Mouse (Mus musculus) forebrain, embryonic 11.5 days (tissue): Measurements from ENCODE around the gene Adam30. TPM values are rescaled to one million over a fixed set of nuclear protein-coding genes. Genes with fewer than 3 reads are reported as not detected.

Experiments used
- ATAC-seq: fragments of 200-750 bp; cut with Nextera tagmentation; replicated peaks from 2 replicates; pipeline ENCODE4 v1.8.0; 2017; ENCODE audit warnings: moderate TSS enrichment; ENCODE audit not compliant: low FRiP score
- DNase-seq: peaks from one replicate; pipeline ENCODE4 v3.0.0-alpha.2; 2017; ENCODE audit warnings: low spot score
- H3K27ac ChIP-seq: fragments of 300-500 bp; sonication (generic); 2 replicates; pipeline ENCODE4 v1.5.1; 2014; ENCODE audit warnings: low read depth, low read length
- H3K27me3 ChIP-seq: fragments of 300-500 bp; sonication (generic); 2 replicates; pipeline ENCODE4 v1.6.1; 2014; ENCODE audit warnings: mild to moderate bottlenecking, low read length, mixed read lengths; ENCODE audit not compliant: control insufficient read depth, insufficient read depth
- H3K36me3 ChIP-seq: fragments of 300-500 bp; sonication (generic); 2 replicates; pipeline ENCODE4 v1.6.1; 2014; ENCODE audit warnings: mild to moderate bottlenecking, low read length, moderate library complexity, mixed read lengths; ENCODE audit not compliant: control insufficient read depth, insufficient read depth
- H3K4me1 ChIP-seq: fragments of 300-500 bp; sonication (generic); replicated peaks from 2 replicates; pipeline ENCODE4 v1.6.1; 2014; ENCODE audit warnings: low read length, mixed read lengths; ENCODE audit not compliant: control insufficient read depth, insufficient read depth
- H3K4me2 ChIP-seq: fragments of 300-500 bp; sonication (generic); 2 replicates; pipeline ENCODE4 v1.6.1; 2014; ENCODE audit warnings: low read depth, mild to moderate bottlenecking, low read length, moderate library complexity, mixed read lengths; ENCODE audit not compliant: severe bottlenecking
- H3K4me3 ChIP-seq: fragments of 300-500 bp; sonication (generic); 2 replicates; pipeline ENCODE4 v1.5.1; 2014; ENCODE audit warnings: low read depth, low read length
- H3K9ac ChIP-seq: fragments of 300-500 bp; sonication (generic); 2 replicates; pipeline ENCODE4 v1.6.1; 2014; ENCODE audit warnings: low read length
- H3K9me3 ChIP-seq: fragments of 300-500 bp; sonication (generic); 2 replicates; pipeline ENCODE4 v1.6.1; 2016; ENCODE audit warnings: low read length, mixed read lengths; ENCODE audit not compliant: control insufficient read depth
- WGBS: fragments of 180-500 bp; shearing (Covaris S2); extraction: QIAGEN DNeasy Blood & Tissue Kit; methylation state at CpG from one replicate; pipeline ENCODE4 v1.1.7; 2014; 5-methylcytosine and 5-hydroxymethylcytosine counted together
- polyA plus RNA-seq: library from polyadenylated mRNA; unstranded; fragments of >200 nt; fragmentation: Nextera tagmentation; extraction: Ambion mirVana; gene quantifications from 2 replicates; pipeline ENCODE4 v1.2.1, GENCODE M21; 2014

Adam30 gene
- polyA plus RNA-seq, 1 experiment from 2014 or later, result not detected

GRCm38 (mm10) chr3:98157585-98157984 is 2.8 kb upstream of the Adam30 start:
- no peaks in the 10 kb centered on the region for H3K4me1 ChIP-seq
- 68% methylated on average over 2 of the region's 2 CpGs for WGBS
- no peaks in the 10 kb centered on the region for H3K27me3 ChIP-seq
- no peak overlapping the region for H3K27ac ChIP-seq
- no peaks in the 10 kb centered on the region for H3K9me3 ChIP-seq
- H3K36me3 ChIP-seq, result no peaks in the 10 kb centered on the region
- H3K9ac ChIP-seq, result no peak overlapping the region
- H3K4me3 ChIP-seq, result no peak overlapping the region
- DNase-seq (no peak), ATAC-seq (no peak)
- no peak overlapping the region for H3K4me2 ChIP-seq

- DNase-seq (no peak), ATAC-seq (no peak)
- no peaks in the 10 kb centered on the region for H3K9me3 ChIP-seq
- no peaks in the 10 kb centered on the region for H3K27me3 ChIP-seq
- no peak overlapping the region for H3K9ac ChIP-seq
- 73% methylated on average over 4 of the region's 4 CpGs for WGBS
- H3K36me3 ChIP-seq, result no peaks in the 10 kb centered on the region
- H3K4me1 ChIP-seq, result no peaks in the 10 kb centered on the region
- no peak overlapping the region for H3K4me2 ChIP-seq
- no peak overlapping the region for H3K4me3 ChIP-seq
- H3K27ac ChIP-seq, result no peak overlapping the region
These were observed 1.8 kb upstream of the Adam30 start for GRCm38 (mm10) chr3:98158646-98159045.

GRCm38 (mm10) chr3:98159289-98159688 is 1.1 kb upstream of the Adam30 start:
- peak; percentile 55; the same call in 1 of the 2 replicates for ATAC-seq
- WGBS, result 58% methylated on average over 4 of the region's 4 CpGs
- DNase-seq, result peak; percentile 60
- Histone ChIP-seq H3K4me3 (no peak overlapping the region), H3K4me2 (no peak overlapping the region), H3K9ac (no peak overlapping the region), H3K36me3 (no peaks in the 10 kb centered on the region), H3K9me3 (no peaks in the 10 kb centered on the region), H3K27ac (no peak overlapping the region), H3K4me1 (no peaks in the 10 kb centered on the region), H3K27me3 (no peaks in the 10 kb centered on the region)

GRCm38 (mm10) chr3:98178340-98178739 is 17.9 kb downstream of the Adam30 start:
- H3K27me3 ChIP-seq, result no peaks in the 10 kb centered on the region
- H3K9me3 ChIP-seq, result no peaks in the 10 kb centered on the region
- DNase-seq (no peak), ATAC-seq (no peak)
- H3K4me2 ChIP-seq, result no peak overlapping the region
- WGBS, result 90% methylated on average over 4 of the region's 4 CpGs
- no peak overlapping the region for H3K4me3 ChIP-seq
- no peaks in the 10 kb centered on the region; the same call in 1 of the 2 replicates for H3K36me3 ChIP-seq
- H3K27ac ChIP-seq, result no peak overlapping the region
- H3K4me1 ChIP-seq, result no peaks in the 10 kb centered on the region
- no peak overlapping the region for H3K9ac ChIP-seq

GRCm38 (mm10) chr3:98180805-98181204 is 20.4 kb downstream of the Adam30 start:
- Histone ChIP-seq H3K4me1 (no peaks in the 10 kb centered on the region), H3K9me3 (no peaks in the 10 kb centered on the region), H3K27ac (no peak overlapping the region), H3K27me3 (no peaks in the 10 kb centered on the region), H3K9ac (no peak overlapping the region), H3K4me2 (no peak overlapping the region), H3K4me3 (no peak overlapping the region), H3K36me3 (no peaks in the 10 kb centered on the region)
- peak; percentile 15; the same call in 1 of the 2 replicates for ATAC-seq
- 24% methylated on average over 7 of the region's 7 CpGs for WGBS
- DNase-seq, result peak; percentile 70

- DNase-seq (no peak), ATAC-seq (no peak)
- Histone ChIP-seq H3K27ac (no peak overlapping the region), H3K4me2 (no peak overlapping the region), H3K4me1 (no peaks in the 10 kb centered on the region), H3K4me3 (no peak overlapping the region), H3K36me3 (no peaks in the 10 kb centered on the region), H3K9ac (no peak overlapping the region), H3K9me3 (no peaks in the 10 kb centered on the region), H3K27me3 (no peaks in the 10 kb centered on the region)
- WGBS, result 65% methylated on average over 10 of the region's 10 CpGs
These were observed 24.8 kb downstream of the Adam30 start for GRCm38 (mm10) chr3:98185163-98185714.

GRCm38 (mm10) chr3:98187777-98188176 is 27.3 kb downstream of the Adam30 start:
- Histone ChIP-seq H3K4me2 (no peak overlapping the region), H3K4me1 (no peaks in the 10 kb centered on the region), H3K9me3 (no peaks in the 10 kb centered on the region), H3K36me3 (no peaks in the 10 kb centered on the region), H3K27ac (no peak overlapping the region), H3K27me3 (no peaks in the 10 kb centered on the region), H3K9ac (no peak overlapping the region), H3K4me3 (no peak overlapping the region)
- no peak for DNase-seq
- 94% methylated on average over 3 of the region's 3 CpGs for WGBS
- ATAC-seq, result no peak

GRCm38 (mm10) chr3:98197711-98198532 is 37.5 kb downstream of the Adam30 start:
- Histone ChIP-seq H3K9ac (no peak overlapping the region), H3K4me3 (no peak overlapping the region), H3K9me3 (no peaks in the 10 kb centered on the region), H3K27me3 (no peaks in the 10 kb centered on the region), H3K4me2 (no peak overlapping the region), H3K27ac (no peak overlapping the region), H3K36me3 (no peaks in the 10 kb centered on the region), H3K4me1 (peaks cover 3% of the 10 kb centered on the region; the same call in 1 of the 2 replicates)
- ATAC-seq (no peak), DNase-seq (no peak)
- WGBS, result 17% methylated on average over 9 of the region's 9 CpGs
